24 mouse cellular contexts compared by ENCODE assay signal in genomic region chr3:61000747-61001146, GRCm38 (mm10).
"Had no signal": no experiment of that assay in that cellular context is flagged by ENCODE, and none has a peak within 500 bp of the region (broad histone marks: within the 10 kb centered on the region; RNA-seq: fewer than 3 reads in every experiment).

No protein-coding gene starts in this region.

- H3K27ac ChIP-seq: gastrocnemius, adult 2 months; heart, adult 2 months; heart, embryonic 13.5 days; heart, embryonic 15.5 days; hindbrain, embryonic 13.5 days; hindbrain, embryonic 15.5 days; hindbrain, postnatal 0 days; limb, embryonic 10.5 days; limb, embryonic 12.5 days; liver, embryonic 13.5 days had no signal

- H3K4me3 ChIP-seq: gastrocnemius, adult 2 months; heart, adult 2 months; heart, embryonic 13.5 days; heart, embryonic 15.5 days; hindbrain, embryonic 13.5 days; hindbrain, embryonic 15.5 days; limb, embryonic 10.5 days; limb, embryonic 12.5 days; liver, embryonic 13.5 days had no signal

- H3K4me2 ChIP-seq: heart, embryonic 11.5 days; heart, embryonic 13.5 days; heart, embryonic 15.5 days; hindbrain, embryonic 13.5 days; hindbrain, embryonic 15.5 days; limb, embryonic 12.5 days; liver, embryonic 11.5 days; liver, embryonic 13.5 days had no signal

- ATAC-seq: hindbrain, postnatal 0 days had no signal

- H3K9me3 ChIP-seq: heart, embryonic 13.5 days; heart, embryonic 15.5 days; hindbrain, embryonic 13.5 days; hindbrain, embryonic 15.5 days; limb, embryonic 10.5 days; limb, embryonic 12.5 days; liver, embryonic 13.5 days had no signal

- H3K36me3 ChIP-seq: heart, embryonic 13.5 days; heart, embryonic 15.5 days; hindbrain, embryonic 13.5 days; hindbrain, embryonic 15.5 days; limb, embryonic 10.5 days; limb, embryonic 12.5 days; liver, embryonic 13.5 days had no signal

- DNase-seq: gastrocnemius, adult 2 months; gastrocnemius, postnatal 10 days; gastrocnemius, postnatal 25 days; heart, adult 11 months; heart, adult 2 months; heart, postnatal 14 days; heart, postnatal 36 days; kidney, adult 18-20 months; kidney, adult 8-10 months; kidney, postnatal 10 days; kidney, postnatal 25 days; kidney, postnatal 4 days; layer of hippocampus, adult 9-11 months; layer of hippocampus, postnatal 36 days; liver, embryonic 13.5 days had no signal

- H3K9ac ChIP-seq: heart, embryonic 13.5 days; heart, embryonic 15.5 days; hindbrain, embryonic 13.5 days; hindbrain, embryonic 15.5 days; limb, embryonic 12.5 days; liver, embryonic 13.5 days had no signal

- H3K27me3 ChIP-seq: hindbrain, embryonic 15.5 days had no signal
